Mouse (Mus musculus): Measurements from ENCODE around the gene Itih2. TPM values are rescaled to one million over a fixed set of nuclear protein-coding genes. Genes with fewer than 3 reads are reported as not detected.

The Itih2 gene
- total RNA-seq, 2 experiments from 2014 or later, result not detected

- peak; percentile 37 for ATAC-seq (replicated peaks; ENCODE audit: poor library complexity)
Measured at GRCm38 (mm10) chr2:10047758-10048436, 83.3 kb downstream of the Itih2 start.

Other genes with a start within 250 kb of the Itih2 start
- not detected in 2 replicates for gene 9230102O04Rik, start 241.9 kb downstream of the Itih2 start, total RNA-seq (2015)
- not detected in 2 replicates for gene 9230102O04Rik, start 241.9 kb downstream of the Itih2 start, total RNA-seq (2017)
- 0.47 TPM in 1 of 2 replicates, not detected in the other for gene Gata3, start 241.4 kb downstream of the Itih2 start, total RNA-seq (2015)
- gene Gata3, start 241.4 kb downstream of the Itih2 start, total RNA-seq (2017), result 0.25 and 0.71 TPM in 2 replicates
- 20.1 and 21.5 TPM in 2 replicates for gene Taf3, start 82.8 kb downstream of the Itih2 start, total RNA-seq (2015)
- gene Taf3, start 82.8 kb downstream of the Itih2 start, total RNA-seq (2017), result 6.7 and 11.7 TPM in 2 replicates
- 559 and 601 TPM in 2 replicates for gene Atp5c1, start 50.9 kb downstream of the Itih2 start, total RNA-seq (2015)
- gene Atp5c1, start 50.9 kb downstream of the Itih2 start, total RNA-seq (2017), result 468 and 493 TPM in 2 replicates
- gene Kin, start 50.8 kb downstream of the Itih2 start, total RNA-seq (2015), result 23.0 and 27.1 TPM in 2 replicates
- gene Kin, start 50.8 kb downstream of the Itih2 start, total RNA-seq (2017), result 29.6 and 34.4 TPM in 2 replicates
- 4.9 and 5.9 TPM in 2 replicates for gene Itih5, start 22.2 kb upstream of the Itih2 start, total RNA-seq (2015)
- gene Itih5, start 22.2 kb upstream of the Itih2 start, total RNA-seq (2017), result 4.8 and 6.8 TPM in 2 replicates
- gene Sfmbt2, start 239.1 kb upstream of the Itih2 start, total RNA-seq (2015), result 0.77 and 0.85 TPM in 2 replicates
- gene Sfmbt2, start 239.1 kb upstream of the Itih2 start, total RNA-seq (2017), result 0.67 and 1.1 TPM in 2 replicates

Data from megakaryocyte progenitor cell, adult 5-6 weeks (primary cell).